Mouse (Mus musculus) gastrocnemius, postnatal 4 days (tissue): ENCODE measurements around the gene Defa33. TPM values are rescaled to one million over a fixed set of nuclear protein-coding genes. Genes with fewer than 3 reads are reported as not detected.
"Not testable (repeated sequence)": the region's sequence is repeated elsewhere in the genome, so short reads cannot be mapped to it uniquely, and the experiment has no call there.

Experiments
- DNase-seq, 2 experiments: peaks; one replicate each; pipeline ENCODE4 v3.0.0; 2021 to 2022; ENCODE audit warnings: low spot score in 2 of 2, mixed read lengths in 2 of 2
- long read RNA-seq, 2 experiments: library from polyadenylated mRNA; stranded (forward); transcript quantifications; one replicate each; pipeline ENCODE4 v2.0.0; 2021
- total RNA-seq, 2 experiments: library from RNA; stranded (reverse); gene quantifications; 2 replicates each; pipeline ENCODE4 v1.2.3; 2021

The Defa33 gene
- not detected for total RNA-seq
- long read RNA-seq, experiment 1, result 0 reads
- long read RNA-seq, experiment 2, result 0 reads

DNA sequence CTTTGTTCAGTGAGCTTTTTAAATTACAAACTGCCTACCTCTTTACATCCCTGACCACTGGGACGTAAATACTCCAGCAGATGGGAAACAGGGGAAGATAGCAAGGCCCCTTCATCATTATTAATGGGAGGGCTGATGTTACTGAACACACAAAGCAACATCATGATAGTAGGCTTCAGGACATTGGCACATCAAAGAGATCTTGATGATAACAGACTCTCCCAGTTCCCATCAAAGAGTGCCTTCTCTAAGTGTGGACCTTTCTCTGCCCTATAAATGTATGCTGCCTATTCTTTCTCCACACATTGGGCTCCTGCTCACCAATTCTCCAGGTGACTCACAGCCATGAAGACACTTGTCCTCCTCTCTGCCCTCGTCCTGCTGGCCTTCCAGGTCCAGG, at the start of gene Defa33:
Defa33 (plus strand) TSS at position 301 of the 400 bp plus-strand sequence.
- not testable (repeated sequence) for DNase-seq

DNA sequence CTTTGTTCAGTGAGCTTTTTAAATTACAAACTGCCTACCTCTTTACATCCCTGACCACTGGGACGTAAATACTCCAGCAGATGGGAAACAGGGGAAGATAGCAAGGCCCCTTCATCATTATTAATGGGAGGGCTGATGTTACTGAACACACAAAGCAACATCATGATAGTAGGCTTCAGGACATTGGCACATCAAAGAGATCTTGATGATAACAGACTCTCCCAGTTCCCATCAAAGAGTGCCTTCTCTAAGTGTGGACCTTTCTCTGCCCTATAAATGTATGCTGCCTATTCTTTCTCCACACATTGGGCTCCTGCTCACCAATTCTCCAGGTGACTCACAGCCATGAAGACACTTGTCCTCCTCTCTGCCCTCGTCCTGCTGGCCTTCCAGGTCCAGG, 13.4 kb upstream of the Defa33 start, which contains the start of gene Defa2:
Defa2 (plus strand) TSS at position 301 of the 400 bp plus-strand sequence.
- DNase-seq, result not testable (repeated sequence)

DNA sequence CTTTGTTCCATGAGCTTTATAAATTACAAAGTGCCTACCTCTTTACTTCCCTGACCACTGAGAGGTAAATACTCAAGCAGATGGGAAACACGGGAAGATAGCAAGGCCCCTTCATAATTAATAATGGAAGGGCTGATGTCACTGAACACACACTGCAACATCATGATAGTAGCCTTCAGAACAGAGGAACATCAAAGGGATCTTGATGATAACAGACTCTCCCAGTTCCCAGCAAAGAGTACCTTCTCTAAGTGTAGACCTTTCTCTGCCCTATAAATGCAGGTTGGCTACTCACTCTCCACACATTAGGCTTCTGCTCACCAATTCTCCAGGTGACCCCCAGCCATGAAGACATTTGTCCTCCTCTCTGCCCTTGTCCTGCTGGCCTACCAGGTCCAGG, 35.5 kb downstream of the Defa33 start, which contains the start of gene Defa36:
Defa36 (plus strand) TSS at position 301 of the 400 bp plus-strand sequence.
- DNase-seq, result not testable (repeated sequence)

Other genes with a start within 250 kb of the Defa33 start
- not detected for gene Defa22, start 229.5 kb upstream of the Defa33 start, total RNA-seq
- not detected for gene Defa31, start 200.2 kb upstream of the Defa33 start, total RNA-seq
- gene Gm15293, start 190.2 kb upstream of the Defa33 start, total RNA-seq, result not detected
- gene Gm15292, start 142.1 kb upstream of the Defa33 start, total RNA-seq, result not detected
- not detected for gene Defa27, start 76.3 kb upstream of the Defa33 start, total RNA-seq
- gene Defa29, start 64.8 kb upstream of the Defa33 start, total RNA-seq, result not detected
- not detected for gene Defa2, start 13.3 kb upstream of the Defa33 start, total RNA-seq
- gene Defa36, start 35.6 kb downstream of the Defa33 start, total RNA-seq, result not detected
- not detected for gene Gm7849, start 64.7 kb downstream of the Defa33 start, total RNA-seq
- gene Defa20, start 117.4 kb downstream of the Defa33 start, total RNA-seq, result not detected
- not detected for gene Defa32, start 137.2 kb downstream of the Defa33 start, total RNA-seq
- gene Defa37, start 173.6 kb downstream of the Defa33 start, total RNA-seq, result not detected
- gene Defa28, start 191.2 kb downstream of the Defa33 start, total RNA-seq, result not detected
- gene Gm7861, start 202.7 kb downstream of the Defa33 start, total RNA-seq, result not detected
- gene Defa26, start 226.4 kb downstream of the Defa33 start, total RNA-seq, result not detected